Mouse (Mus musculus) CH12.LX (cell line): ENCODE measurements around the gene Fcer1g.

Source experiments
- CTCF ChIP-seq, 2 experiments: IDR thresholded peaks in 1 of 2; conservative IDR thresholded peaks in 1 of 2; 2 replicates each; pipeline ENCODE4 v1.5.1; 2011 to 2012; ENCODE audit warnings: low read depth in 2 of 2, low read length in 2 of 2, improper control_type of control experiment in 1 of 2, inconsistent platforms in 1 of 2, mild to moderate bottlenecking in 1 of 2, moderate library complexity in 1 of 2
- E2F4 ChIP-seq: IDR thresholded peaks from 2 replicates; pipeline ENCODE4 v1.6.1; 2011; ENCODE audit warnings: low read depth, low read length, improper control_type of control experiment; ENCODE audit not compliant: insufficient replicate concordance
- EP300 ChIP-seq: IDR thresholded peaks from 2 replicates; pipeline ENCODE4 v1.6.1; 2011; ENCODE audit warnings: low read length, improper control_type of control experiment
- IRF4 ChIP-seq: IDR thresholded peaks from 2 replicates; pipeline ENCODE4 v1.6.1; 2014; ENCODE audit warnings: low read depth, mild to moderate bottlenecking, inconsistent platforms, low read length, improper control_type of control experiment
- JUND ChIP-seq: conservative IDR thresholded peaks from 2 replicates; pipeline ENCODE4 v1.6.1; 2011; ENCODE audit warnings: low read depth, low read length, improper control_type of control experiment
- MAX ChIP-seq: IDR thresholded peaks from 2 replicates; pipeline ENCODE4 v1.6.1; 2011; ENCODE audit warnings: low read length, improper control_type of control experiment
- MYC ChIP-seq: IDR thresholded peaks from 2 replicates; pipeline ENCODE4 v1.6.1; 2011; ENCODE audit warnings: low read depth, mild to moderate bottlenecking, improper control_type of control experiment, low read length
- POLR2A ChIP-seq: IDR thresholded peaks from 2 replicates; pipeline ENCODE4 v1.6.1; 2011; ENCODE audit warnings: low read depth, mild to moderate bottlenecking, improper control_type of control experiment, low read length
- RCOR1 ChIP-seq: conservative IDR thresholded peaks from 2 replicates; pipeline ENCODE4 v1.6.1; 2012; ENCODE audit warnings: low read depth, mild to moderate bottlenecking, inconsistent platforms, low read length, improper control_type of control experiment
- SIN3A ChIP-seq: IDR thresholded peaks from 2 replicates; pipeline ENCODE4 v1.6.1; 2012; ENCODE audit warnings: low read length, improper control_type of control experiment, inconsistent platforms
- TCF12 ChIP-seq: IDR thresholded peaks from 2 replicates; pipeline ENCODE4 v1.6.1; 2014; ENCODE audit warnings: low read depth, mild to moderate bottlenecking, inconsistent platforms, low read length, improper control_type of control experiment
- UBTF ChIP-seq: IDR thresholded peaks from 2 replicates; pipeline ENCODE4 v1.6.1; 2012; ENCODE audit warnings: low read depth, mild to moderate bottlenecking, inconsistent platforms, low read length, improper control_type of control experiment, moderate library complexity
- USF1 ChIP-seq: IDR thresholded peaks from 2 replicates; pipeline ENCODE4 v1.6.1; 2014; ENCODE audit warnings: low read depth, mild to moderate bottlenecking, inconsistent platforms, low read length, improper control_type of control experiment
- ZMIZ1 ChIP-seq: IDR thresholded peaks from 2 replicates; pipeline ENCODE4 v1.6.1; 2012; ENCODE audit warnings: low read depth, mild to moderate bottlenecking, inconsistent platforms, low read length, improper control_type of control experiment

GRCm38 (mm10) chr1:171234126-171234525 is at the start of gene Fcer1g:
- TF ChIP-seq IRF4: no peak
- TF ChIP-seq JUND: no peak
- TF ChIP-seq MYC: no peak
- no peak for TF ChIP-seq USF1
- no peak for TF ChIP-seq CTCF (conservative IDR thresholded peaks at IDR 0.05 in 1 of 2, IDR thresholded peaks at IDR 0.05 in 1 of 2; ENCODE audit: low read depth in 2 of 2, low read length in 2 of 2)
- no peak for TF ChIP-seq E2F4
- no peak for TF ChIP-seq ZMIZ1
- no peak for TF ChIP-seq POLR2A
- no peak for TF ChIP-seq EP300
- TF ChIP-seq RCOR1: no peak
- no peak for TF ChIP-seq TCF12
- no peak for TF ChIP-seq SIN3A
- no peak for TF ChIP-seq UBTF
- no peak for TF ChIP-seq MAX
